Mouse (Mus musculus): Measurements from ENCODE around the gene Atrnl1.

- TF ChIP-seq POLR2A (IDR thresholded peaks at IDR 0.05; ENCODE audit: extremely low read depth, insufficient read depth, low read length) (no peak), CTCF (IDR thresholded peaks at IDR 0.05; ENCODE audit: extremely low read depth, insufficient read depth, low read length) (no peak)
Observed at GRCm38 (mm10) chr19:58059719-58060118, 448.9 kb downstream of the Atrnl1 start.
